Mouse (Mus musculus): ENCODE data around the gene Agr2.
A peak's percentile ranks its signal among the peaks of the same experiment; 100 is the strongest.

Gene Agr2

GRCm38 (mm10) chr12:35992711-35993110, at the start of gene Agr2:
Agr2 (plus strand) TSS chr12:35992907.
- DNase-seq (ENCODE audit: low spot score in 2 of 2) = no peak

GRCm38 (mm10) chr12:35951757-35952156, 41.0 kb upstream of the Agr2 start:
- no peak for DNase-seq (ENCODE audit: low spot score in 2 of 2)

- no peak for DNase-seq (ENCODE audit: low spot score in 2 of 2)
These were observed 35.5 kb upstream of the Agr2 start for GRCm38 (mm10) chr12:35957235-35957634.

- no peak for DNase-seq (ENCODE audit: low spot score in 2 of 2)
These were observed 26.5 kb upstream of the Agr2 start for GRCm38 (mm10) chr12:35966098-35966767.

- no peak for DNase-seq (ENCODE audit: low spot score in 2 of 2)
These were observed 26.0 kb upstream of the Agr2 start for GRCm38 (mm10) chr12:35966768-35967141.

GRCm38 (mm10) chr12:35975898-35976297, 16.8 kb upstream of the Agr2 start:
- DNase-seq (ENCODE audit: low spot score in 2 of 2) = no peak

GRCm38 (mm10) chr12:35977633-35978246, 15.0 kb upstream of the Agr2 start:
- no peak for DNase-seq (ENCODE audit: low spot score in 2 of 2)

- no peak for DNase-seq (ENCODE audit: low spot score in 2 of 2)
These were observed 13.1 kb upstream of the Agr2 start for GRCm38 (mm10) chr12:35979625-35980024.

- no peak for DNase-seq (ENCODE audit: low spot score in 2 of 2)
These were observed 10.9 kb upstream of the Agr2 start for GRCm38 (mm10) chr12:35981732-35982360.

- no peak for DNase-seq (ENCODE audit: low spot score in 2 of 2)
These were observed 9.2 kb upstream of the Agr2 start for GRCm38 (mm10) chr12:35983472-35983871.

- DNase-seq (ENCODE audit: low spot score in 2 of 2) = no peak
These were observed 8.0 kb upstream of the Agr2 start for GRCm38 (mm10) chr12:35984743-35985142.

- no peak for DNase-seq (ENCODE audit: low spot score in 2 of 2)
These were observed 876 bp downstream of the Agr2 start for GRCm38 (mm10) chr12:35993583-35993982.

- no peak for DNase-seq (ENCODE audit: low spot score in 2 of 2)
These were observed 1.4 kb downstream of the Agr2 start for GRCm38 (mm10) chr12:35994098-35994497.

- no peak for DNase-seq (ENCODE audit: low spot score in 2 of 2)
These were observed 3.1 kb downstream of the Agr2 start for GRCm38 (mm10) chr12:35995799-35996198.

GRCm38 (mm10) chr12:36004714-36005113, 12.0 kb downstream of the Agr2 start:
- DNase-seq (ENCODE audit: low spot score in 2 of 2) = no peak

GRCm38 (mm10) chr12:36007581-36007980, 14.9 kb downstream of the Agr2 start:
- no peak for DNase-seq (ENCODE audit: low spot score in 2 of 2)

- DNase-seq (ENCODE audit: low spot score in 2 of 2) = no peak
These were observed 15.8 kb downstream of the Agr2 start for GRCm38 (mm10) chr12:36008364-36009047.

GRCm38 (mm10) chr12:36013216-36013910, 20.7 kb downstream of the Agr2 start:
- peak in 1 of 2 experiments; percentile 20 for DNase-seq (ENCODE audit: low spot score in 2 of 2)

GRCm38 (mm10) chr12:36017791-36018190, 25.1 kb downstream of the Agr2 start:
- peak in 1 of 2 experiments; percentile 47 for DNase-seq (ENCODE audit: low spot score in 2 of 2)

- DNase-seq (ENCODE audit: low spot score in 2 of 2) = no peak
These were observed 26.9 kb downstream of the Agr2 start for GRCm38 (mm10) chr12:36019572-36019971.

GRCm38 (mm10) chr12:36020081-36020480, 27.4 kb downstream of the Agr2 start:
- no peak for DNase-seq (ENCODE audit: low spot score in 2 of 2)

- no peak for DNase-seq (ENCODE audit: low spot score in 2 of 2)
These were observed 28.0 kb downstream of the Agr2 start for GRCm38 (mm10) chr12:36020710-36021109.

All from urinary bladder, postnatal 4 days (tissue).